Mouse (Mus musculus): ENCODE data around the gene Ptpn11.

Ptpn11 gene

DNA sequence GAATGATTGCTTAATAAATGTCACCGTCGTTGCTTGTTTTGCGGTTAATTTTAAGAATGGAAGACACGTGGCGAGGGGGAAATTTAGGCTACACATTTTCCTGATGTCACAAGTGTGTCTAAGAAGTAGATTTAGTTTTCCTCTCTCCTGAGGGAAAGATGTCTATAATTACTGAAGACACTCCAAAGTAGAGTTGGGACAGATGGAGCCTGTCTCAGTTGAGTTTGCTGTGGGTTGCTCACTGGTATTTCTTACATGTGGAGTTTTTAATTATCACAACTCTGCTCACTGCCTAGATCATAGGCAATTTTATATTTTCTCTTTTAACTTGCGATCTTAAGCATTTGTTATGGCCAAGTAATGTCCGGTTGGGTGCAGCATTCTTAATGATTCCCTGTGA lies 108.6 kb downstream of the Ptpn11 start:
- DNase-seq (ENCODE audit: low spot score) = no peak

GRCm38 (mm10) chr5:121081754-121082153 lies 109.4 kb downstream of the Ptpn11 start:
- DNase-seq (ENCODE audit: low spot score) = no peak

All from spleen, adult 12 weeks (tissue).